In the genomic region with DNA sequence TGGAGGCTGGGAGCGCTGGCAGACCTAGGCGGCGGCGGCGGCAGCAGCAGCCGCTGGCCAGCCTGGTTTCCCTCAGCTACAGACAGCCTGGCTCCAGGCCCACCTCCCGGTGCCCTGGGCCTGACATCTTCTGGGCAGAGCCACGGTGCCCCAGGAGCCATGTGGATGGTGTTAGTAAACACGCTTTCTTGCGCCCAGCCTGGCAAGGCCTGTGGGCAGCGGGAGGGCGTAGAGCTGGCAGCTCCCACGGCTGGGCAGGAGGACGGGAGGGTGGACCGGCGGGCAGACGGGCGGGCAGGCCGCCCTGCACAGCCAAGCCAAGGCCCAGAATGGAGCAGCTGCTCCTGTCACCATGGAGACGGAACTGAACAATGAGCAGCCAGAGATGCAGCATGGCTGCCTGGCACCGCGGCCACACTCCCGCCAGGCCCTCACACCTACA, we compare ENCODE assay signal across 8 mouse cellular contexts. TPM values are rescaled to one million over a fixed set of nuclear protein-coding genes. Genes with fewer than 3 reads are reported as not detected.
DNase-seq lines count a peak whose midpoint lies in the region; ATAC-seq and TF ChIP-seq lines count a peak whose summit lies in the region.

No protein-coding gene starts in this region.

- WGBS in lung, adult 2 months, result 10% methylated on average over 23 of the region's 23 CpGs

- peak; percentile 93 for ATAC-seq in frontal cortex, adult (ENCODE audit: low TSS enrichment)
- no peak for ATAC-seq in erythroblast, adult 5-6 weeks (replicated peaks; ENCODE audit: low FRiP score, poor library complexity, severe bottlenecking)

- H3K4me1 ChIP-seq in lung, adult 2 months (ENCODE audit: control insufficient read depth, insufficient read depth, low read length), result peaks cover 2% of the 10 kb centered on the region

- intact Hi-C loops in heart, postnatal 36 days (cut with DNase I), result loop anchor here (2.0 kb wide), 1 partner anchor 94 kb away; no protein-coding TSS in a partner anchor

- DNase-seq in thymus, postnatal 4 days, result peak; percentile 10
- no peak for DNase-seq in thymus, postnatal 14 days
- peak; percentile 64 to 72 for DNase-seq in heart, postnatal 36 days
- DNase-seq in layer of hippocampus, adult 18-20 months (ENCODE audit: low spot score in 2 of 2), result peak; percentile 85 to 87
- DNase-seq in lung, adult 2 months, result peak; percentile 36
- DNase-seq in ovary, postnatal 36 days (ENCODE audit: low spot score), result peak; percentile 93

- TF ChIP-seq POLR2A in lung, adult 2 months (IDR thresholded peaks at IDR 0.05; ENCODE audit: borderline replicate concordance, extremely low read depth, low read depth, low read length), result no peak

- H3K4me3 ChIP-seq in lung, adult 2 months (replicated peaks; ENCODE audit: extremely low read depth, low read depth, low read length), result no peak overlapping the region

- TF ChIP-seq CTCF in lung, adult 2 months (IDR thresholded peaks at IDR 0.05; ENCODE audit: insufficient read depth, low read length), result no peak

RNA-seq across cellular contexts. Expression of a gene that starts 37.2 kb away (rescaled TPM):
- 1 to 10 TPM; 2.9 to 3.3 TPM for total RNA-seq in heart, postnatal 36 days (2021)
- total RNA-seq in layer of hippocampus, adult 18-20 months (2021), result 1 to 10 TPM; 7.7 to 9.0 TPM
- 2.2 and 2.6 TPM in 2 replicates for polyA plus RNA-seq in lung, adult 2 months (2012; rRNA removed)
- total RNA-seq in erythroblast, adult 5-6 weeks (2015; ENCODE audit: low replicate concordance), result not detected in 2 replicates
- 0.56 TPM in 1 of 2 replicates, not detected in the other for total RNA-seq in erythroblast, adult 5-6 weeks (2017; ENCODE audit: low replicate concordance)
